Mouse (Mus musculus): ENCODE measurements around the gene Poglut1. TPM values are rescaled to one million over a fixed set of nuclear protein-coding genes. Genes with fewer than 3 reads are reported as not detected.

Gene Poglut1
- polyA plus RNA-seq, 1 experiment, result 28.2 TPM

- Histone ChIP-seq H3K4me3 (ENCODE audit: insufficient read depth, low read length) (peak overlapping the region; percentile 54), H3K27ac (ENCODE audit: insufficient read depth, low read depth, low read length) (peak overlapping the region; percentile 75), H3K4me1 (ENCODE audit: control insufficient read depth, insufficient read depth, low read length) (peaks cover 14% of the 10 kb centered on the region)
- TF ChIP-seq POLR2A (IDR thresholded peaks at IDR 0.05; ENCODE audit: borderline replicate concordance, low read depth, low read length), result no peak
- TF ChIP-seq CTCF (IDR thresholded peaks at IDR 0.05; ENCODE audit: low read depth, low read length), result no peak
Observed at GRCm38 (mm10) chr16:38476312-38477240, 73.5 kb downstream of the Poglut1 start.

- Histone ChIP-seq H3K4me1 (ENCODE audit: control insufficient read depth, insufficient read depth, low read length) (peaks cover 14% of the 10 kb centered on the region), H3K27ac (ENCODE audit: insufficient read depth, low read depth, low read length) (peak overlapping the region; percentile 75), H3K4me3 (ENCODE audit: insufficient read depth, low read length) (peak overlapping the region; percentile 54)
- TF ChIP-seq CTCF (IDR thresholded peaks at IDR 0.05; ENCODE audit: low read depth, low read length), result no peak
- no peak for TF ChIP-seq POLR2A (IDR thresholded peaks at IDR 0.05; ENCODE audit: borderline replicate concordance, low read depth, low read length)
Observed at GRCm38 (mm10) chr16:38475681-38476311, 74.3 kb downstream of the Poglut1 start.

Other genes with a start within 250 kb of the Poglut1 start
- gene Maats1, start 208.1 kb downstream of the Poglut1 start, polyA plus RNA-seq (2012; ENCODE audit: insufficient read depth, insufficient read length, missing spikeins), result not detected in 2 replicates
- gene Cox17, start 203.3 kb downstream of the Poglut1 start, polyA plus RNA-seq (2012; ENCODE audit: insufficient read depth, insufficient read length, missing spikeins), result 115 and 119 TPM in 2 replicates
- gene Gm21987, start 203.2 kb downstream of the Poglut1 start, polyA plus RNA-seq (2012; ENCODE audit: insufficient read depth, insufficient read length, missing spikeins), result not detected in 2 replicates
- gene Popdc2, start 188.0 kb downstream of the Poglut1 start, polyA plus RNA-seq (2012; ENCODE audit: insufficient read depth, insufficient read length, missing spikeins), result not detected in 2 replicates
- not detected in 2 replicates for gene Pla1a, start 117.1 kb downstream of the Poglut1 start, polyA plus RNA-seq (2012; ENCODE audit: insufficient read depth, insufficient read length, missing spikeins)
- gene Adprh, start 97.6 kb downstream of the Poglut1 start, polyA plus RNA-seq (2012; ENCODE audit: insufficient read depth, insufficient read length, missing spikeins), result 32.8 and 38.1 TPM in 2 replicates
- gene Cd80, start 94.7 kb downstream of the Poglut1 start, polyA plus RNA-seq (2012; ENCODE audit: insufficient read depth, insufficient read length, missing spikeins), result 7.7 and 8.9 TPM in 2 replicates
- 11.9 and 13.1 TPM in 2 replicates for gene Timmdc1, start 27.6 kb downstream of the Poglut1 start, polyA plus RNA-seq (2012; ENCODE audit: insufficient read depth, insufficient read length, missing spikeins)
- 25.9 and 30.2 TPM in 2 replicates for gene Tmem39a, start 8.4 kb upstream of the Poglut1 start, polyA plus RNA-seq (2012; ENCODE audit: insufficient read depth, insufficient read length, missing spikeins)
- gene Arhgap31, start 163.0 kb upstream of the Poglut1 start, polyA plus RNA-seq (2012; ENCODE audit: insufficient read depth, insufficient read length, missing spikeins), result 29.1 and 36.1 TPM in 2 replicates
- gene B4galt4, start 192.0 kb upstream of the Poglut1 start, polyA plus RNA-seq (2012; ENCODE audit: insufficient read depth, insufficient read length, missing spikeins), result 8.9 and 9.8 TPM in 2 replicates

Measured in bone marrow macrophage, adult 2 months (primary cell).